Mouse (Mus musculus): Measurements from ENCODE around the gene Shc1.

DNA sequence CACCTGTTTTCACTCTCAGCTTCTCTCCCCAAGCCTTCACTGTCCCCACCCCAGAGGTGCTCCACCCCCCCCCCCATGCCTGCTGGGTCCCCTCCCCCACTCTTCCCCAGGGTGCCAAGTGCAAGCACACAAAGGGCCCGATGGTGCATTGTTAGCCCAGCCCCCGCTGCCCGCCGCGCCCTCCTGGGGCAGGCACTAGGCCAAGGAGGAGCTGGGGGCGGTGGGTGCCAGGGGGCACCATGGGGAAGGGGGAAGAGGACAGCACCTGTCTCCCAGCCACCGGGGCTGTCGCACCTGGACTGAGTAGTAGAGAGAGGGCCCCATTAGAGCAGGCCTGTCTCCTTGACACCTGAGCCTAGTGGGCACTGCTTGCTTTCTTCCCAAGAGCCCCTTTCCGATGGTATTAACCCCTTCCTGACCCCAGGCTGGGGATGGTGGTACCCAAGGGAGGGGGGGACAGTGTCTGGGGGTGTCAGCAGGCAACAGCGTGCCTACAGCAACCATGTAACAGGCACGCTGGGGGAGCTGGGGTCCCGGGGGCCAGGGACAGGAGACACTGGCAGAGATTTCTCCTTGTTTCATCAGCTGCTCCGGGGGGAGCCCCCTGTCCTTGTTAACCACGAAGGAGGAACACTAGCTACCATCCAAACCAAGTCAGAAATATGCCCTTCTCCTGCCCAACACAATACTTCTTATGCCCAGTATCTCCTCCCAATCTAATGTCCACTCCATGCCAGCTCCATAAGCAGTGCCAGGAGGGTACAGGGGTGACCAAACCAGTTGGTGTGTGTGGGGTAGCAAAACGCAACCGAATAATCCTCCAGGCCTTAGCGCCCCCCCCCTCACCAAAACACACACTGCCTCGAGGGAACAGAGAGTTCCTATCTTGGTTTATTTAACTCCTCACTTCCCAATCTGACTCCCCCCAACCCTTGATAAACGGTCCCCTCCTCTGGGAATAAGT is 27.3 kb upstream of the Shc1 start:
- TF ChIP-seq POLR2A (IDR thresholded peaks at IDR 0.05; ENCODE audit: extremely low read depth, insufficient read depth, low read length) (no peak), CTCF (IDR thresholded peaks at IDR 0.05; ENCODE audit: extremely low read depth, insufficient read depth, low read length) (no peak)
